Mouse (Mus musculus) lung, adult 2 months (tissue): ENCODE data around the gene Bbx. TPM values are rescaled to one million over a fixed set of nuclear protein-coding genes. Genes with fewer than 3 reads are reported as not detected.
A peak's percentile ranks its signal among the peaks of the same experiment; 100 is the strongest.

Experiments used
- DNase-seq: peaks from one replicate; pipeline ENCODE4 v3.0.0; 2022
- H3K4me1 ChIP-seq: fragments of 200-500 bp; 2 replicates; pipeline ENCODE4 v1.6.1; 2011; ENCODE audit warnings: low read length; ENCODE audit not compliant: control insufficient read depth, insufficient read depth
- H3K4me3 ChIP-seq: fragments of 200-500 bp; replicated peaks from 2 replicates; pipeline ENCODE3; 2011; ENCODE audit warnings: low read depth, mild to moderate bottlenecking, control low read depth, low read length; ENCODE audit errors: extremely low read depth
- CTCF ChIP-seq: fragments of 200-500 bp; IDR thresholded peaks from 2 replicates; pipeline ENCODE4 v1.5.1; 2011; ENCODE audit warnings: mild to moderate bottlenecking, low read length, control low read depth; ENCODE audit not compliant: insufficient read depth
- POLR2A ChIP-seq: fragments of 200-500 bp; IDR thresholded peaks from 2 replicates; pipeline ENCODE4 v1.6.1; 2011; ENCODE audit warnings: low read depth, mild to moderate bottlenecking, control low read depth, low read length, borderline replicate concordance; ENCODE audit errors: extremely low read depth
- WGBS: fragments of 180-500 bp; shearing (Covaris S2); methylation state at CpG from one replicate; pipeline ENCODE4 v1.1.7; 2018; 5-methylcytosine and 5-hydroxymethylcytosine counted together
- polyA plus RNA-seq: library from polyadenylated mRNA; depleted of rRNA; stranded (reverse); fragments of >200 nt; gene quantifications from 2 replicates; pipeline ENCODE4 v1.2.3, GENCODE M21; 2012

Gene Bbx
- polyA plus RNA-seq, 1 experiment: 6.8 TPM

DNA sequence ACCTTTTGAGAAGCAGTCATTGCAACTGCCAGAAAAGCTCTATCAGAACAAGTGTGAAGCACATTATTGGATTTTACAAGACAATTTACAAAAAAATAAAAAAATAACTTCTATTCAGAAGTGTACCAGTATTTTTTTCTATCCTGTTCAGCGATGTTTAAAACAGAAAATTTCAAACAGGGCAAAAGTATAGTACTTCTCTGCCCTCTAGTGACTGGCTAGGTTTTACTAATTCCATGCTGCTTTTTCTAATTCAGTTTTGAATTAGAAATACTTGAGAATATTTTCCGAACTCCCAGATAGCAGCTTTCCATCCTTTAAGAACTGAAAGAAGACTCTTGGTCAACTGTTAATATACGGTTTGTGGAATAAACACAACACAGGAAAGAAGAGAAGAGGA, 110.8 kb downstream of the Bbx start:
- 57% methylated on average over 3 of the region's 3 CpGs for WGBS
- TF ChIP-seq POLR2A: no peak
- no peak for TF ChIP-seq CTCF
- H3K4me3 ChIP-seq: no peak overlapping the region
- no peaks in the 10 kb centered on the region; the same call in 1 of the 2 replicates for H3K4me1 ChIP-seq
- DNase-seq: no peak

DNA sequence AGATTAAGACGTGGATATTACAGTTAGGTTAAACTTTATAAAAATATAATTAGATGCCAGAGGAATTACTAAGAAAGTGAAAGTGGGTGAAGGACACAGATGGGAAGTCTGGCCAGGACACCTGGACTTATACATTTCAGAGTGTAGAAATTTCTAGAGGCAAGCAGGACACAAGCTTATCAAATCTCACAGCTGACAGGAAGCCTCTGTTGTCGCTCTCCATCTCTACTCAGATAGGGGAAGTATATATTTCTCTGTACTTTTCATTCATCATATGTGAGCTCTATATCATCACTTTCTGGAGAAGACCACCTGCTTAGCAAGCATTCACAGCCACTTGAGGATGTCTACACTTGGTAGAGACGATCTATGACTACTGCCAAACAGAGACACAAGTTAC, 113.9 kb downstream of the Bbx start:
- no peak for DNase-seq
- 63% methylated on average over 3 of the region's 3 CpGs for WGBS
- no peak for TF ChIP-seq CTCF
- TF ChIP-seq POLR2A: no peak
- no peak overlapping the region for H3K4me3 ChIP-seq
- H3K4me1 ChIP-seq: no peaks in the 10 kb centered on the region; the same call in 1 of the 2 replicates

DNA sequence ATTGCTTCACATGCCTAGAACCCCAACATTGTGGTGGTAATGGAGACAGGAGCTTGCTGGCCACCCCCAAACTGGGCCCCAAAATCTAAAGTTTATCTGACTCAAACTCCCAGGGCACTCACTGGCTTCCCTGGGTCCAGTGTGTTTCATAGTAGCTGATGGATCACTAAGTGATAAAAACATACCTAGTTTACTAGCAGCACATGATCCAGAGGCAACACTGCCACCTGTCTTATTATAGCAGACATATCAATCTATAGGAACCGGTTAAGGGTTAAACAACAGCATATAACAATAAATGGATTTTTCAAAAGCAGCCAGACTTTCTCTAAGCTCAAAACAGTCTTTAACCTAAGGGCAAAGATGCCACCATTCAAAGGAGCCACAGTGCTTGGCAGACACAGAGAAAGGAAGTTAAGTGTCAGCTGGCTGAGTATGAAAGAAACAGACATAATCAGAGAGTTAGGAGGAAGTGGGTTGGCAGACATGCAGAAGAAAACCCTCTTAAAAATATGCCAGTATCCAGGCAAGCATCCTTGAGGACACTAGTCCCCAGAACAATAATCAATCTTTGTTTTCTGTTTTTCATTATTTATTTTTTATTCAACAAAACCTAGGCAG, 116.7 kb downstream of the Bbx start:
- TF ChIP-seq POLR2A (no peak), CTCF (no peak)
- Histone ChIP-seq H3K4me3 (no peak overlapping the region), H3K4me1 (no peaks in the 10 kb centered on the region; the same call in 1 of the 2 replicates)
- no peak for DNase-seq
- WGBS: 68% methylated on average over 1 of the region's 1 CpGs

DNA sequence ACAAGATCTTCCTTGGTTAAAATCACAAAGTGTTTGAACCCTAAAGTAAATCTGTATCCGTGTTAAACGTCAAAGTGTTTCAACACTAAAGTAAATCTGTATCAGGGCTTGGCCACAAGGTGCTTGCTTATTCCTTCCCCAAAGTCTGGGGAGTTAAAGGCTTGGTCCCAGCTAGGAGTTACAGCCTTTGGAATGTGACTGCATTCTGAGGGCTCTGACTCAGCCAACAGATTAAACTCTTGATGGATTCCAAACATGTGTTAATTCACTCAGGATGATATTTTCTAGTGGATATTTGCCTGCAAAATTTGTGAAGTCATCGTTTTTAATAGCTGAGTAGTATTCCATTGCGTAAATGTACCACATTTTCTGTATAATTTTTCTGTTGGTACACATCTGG, 120.6 kb downstream of the Bbx start:
- DNase-seq: no peak
- Histone ChIP-seq H3K4me3 (no peak overlapping the region), H3K4me1 (peaks cover 3% of the 10 kb centered on the region)
- 72% methylated on average over 4 of the region's 4 CpGs for WGBS
- TF ChIP-seq POLR2A (no peak), CTCF (no peak)

DNA sequence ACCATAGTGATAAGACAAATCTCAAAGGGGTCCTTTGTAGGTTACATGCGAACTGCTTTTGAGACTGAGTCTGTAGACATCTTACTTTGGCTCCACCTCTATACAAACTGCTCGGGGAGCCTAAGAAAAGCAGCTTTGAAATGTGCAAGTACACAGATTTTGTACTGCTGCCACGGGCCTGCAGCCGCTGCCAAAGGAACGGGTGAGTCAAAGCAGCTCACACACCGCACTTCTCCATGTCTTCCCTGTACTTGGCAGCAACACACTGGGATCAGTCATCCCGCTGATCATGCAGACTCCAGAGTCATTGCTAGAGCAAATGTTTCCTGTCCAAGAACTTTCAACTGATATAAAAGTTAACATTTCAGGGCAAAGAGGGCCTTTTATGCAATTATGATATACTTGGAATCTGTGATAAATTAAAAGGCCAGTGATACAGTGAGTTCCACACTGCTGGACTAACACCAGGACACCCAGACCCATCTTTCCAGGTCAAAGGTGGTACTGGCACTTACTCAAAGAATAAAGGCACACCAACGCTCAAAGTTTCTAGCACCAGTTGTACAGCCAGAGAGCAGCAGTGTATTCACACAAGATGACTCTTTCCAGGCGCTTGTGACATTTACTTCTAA, 122.7 kb downstream of the Bbx start:
- peak; percentile 29 for DNase-seq
- 55% methylated on average over 9 of the region's 9 CpGs for WGBS
- TF ChIP-seq POLR2A: no peak
- no peak for TF ChIP-seq CTCF
- Histone ChIP-seq H3K4me3 (no peak overlapping the region), H3K4me1 (peaks cover 3% of the 10 kb centered on the region)

DNA sequence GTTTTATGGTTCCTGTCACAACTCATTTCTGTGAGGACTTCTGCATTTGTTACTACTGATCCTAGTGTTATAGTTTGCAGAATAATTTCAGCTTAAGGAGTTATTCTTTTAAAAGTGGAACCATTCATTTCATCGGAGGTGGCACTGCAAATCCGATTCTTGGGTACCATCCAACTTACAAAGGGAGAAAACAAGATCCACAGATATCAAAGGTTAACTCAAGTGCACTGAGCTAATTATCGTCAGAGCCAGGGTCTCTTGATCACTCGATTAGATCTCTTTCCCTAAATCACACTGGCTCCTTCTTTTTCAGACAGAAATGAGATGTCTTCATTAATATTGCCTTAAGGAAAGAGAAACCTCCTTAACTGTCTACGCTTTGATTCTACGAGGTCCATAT, 123.9 kb downstream of the Bbx start:
- DNase-seq: no peak
- TF ChIP-seq POLR2A (no peak), CTCF (no peak)
- 72% methylated on average over 6 of the region's 6 CpGs for WGBS
- no peak overlapping the region for H3K4me3 ChIP-seq
- peaks cover 3% of the 10 kb centered on the region for H3K4me1 ChIP-seq

DNA sequence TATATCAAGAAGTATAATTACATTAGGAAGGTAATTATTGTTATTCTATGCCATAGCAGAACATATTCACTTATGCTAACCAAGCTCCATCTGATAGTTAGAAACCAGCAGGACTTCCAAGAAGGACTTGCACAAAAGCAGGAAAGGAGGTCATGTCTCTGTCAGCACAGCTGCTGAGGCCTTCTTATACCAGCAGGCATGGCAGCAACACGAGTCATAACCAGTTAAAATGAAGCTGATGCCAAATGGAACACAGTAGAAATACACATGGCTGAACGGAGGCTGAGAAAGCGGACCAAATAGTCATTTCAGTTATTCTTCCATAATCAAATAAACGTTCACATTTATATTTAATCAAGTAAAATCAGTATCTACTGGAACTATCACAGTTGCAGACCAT, 125.0 kb downstream of the Bbx start:
- no peak for DNase-seq
- TF ChIP-seq CTCF (no peak), POLR2A (no peak)
- no peak overlapping the region for H3K4me3 ChIP-seq
- 77% methylated on average over 4 of the region's 4 CpGs for WGBS
- H3K4me1 ChIP-seq: peaks cover 3% of the 10 kb centered on the region

DNA sequence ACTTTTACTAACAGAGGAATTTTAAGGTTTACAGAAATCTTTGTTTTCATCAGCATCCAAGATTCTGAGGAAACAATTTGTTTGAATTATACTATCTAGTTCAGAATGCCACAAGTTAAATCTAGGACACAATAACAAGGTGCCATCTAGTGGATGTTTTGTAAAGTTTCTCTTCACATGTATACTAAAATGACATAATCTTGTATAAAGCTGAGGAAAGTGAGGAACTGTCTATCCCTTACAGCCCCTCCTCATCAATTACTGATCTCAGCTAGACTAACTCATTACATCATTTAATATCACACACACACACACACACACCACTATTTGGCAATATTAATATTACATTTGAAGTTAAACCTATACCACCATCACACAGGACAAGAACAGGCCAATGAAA, 125.5 kb downstream of the Bbx start:
- no peak for TF ChIP-seq POLR2A
- TF ChIP-seq CTCF: peak; percentile 2; the same call in 1 of the 2 replicates
- H3K4me3 ChIP-seq: no peak overlapping the region
- DNase-seq: no peak
- peaks cover 3% of the 10 kb centered on the region for H3K4me1 ChIP-seq

DNA sequence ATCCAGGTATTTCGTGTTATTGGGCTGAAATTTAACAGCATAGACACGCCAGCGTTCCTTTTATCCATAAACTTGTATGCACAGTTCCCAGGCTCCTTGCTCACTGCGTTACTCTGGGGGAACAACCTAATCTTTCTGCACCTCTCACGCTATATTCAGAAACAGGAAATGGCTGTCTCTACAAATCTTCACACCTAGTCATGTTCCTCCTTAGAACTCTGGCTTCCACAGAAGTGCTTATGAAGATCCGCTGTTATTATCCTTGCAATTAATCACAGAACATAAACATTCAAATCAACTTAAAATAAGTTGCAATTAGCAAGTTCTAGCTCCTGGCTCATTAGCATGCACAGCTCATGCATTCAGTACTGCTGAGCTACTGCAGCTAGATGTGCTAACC, 127.0 kb downstream of the Bbx start:
- Histone ChIP-seq H3K4me3 (no peak overlapping the region), H3K4me1 (peaks cover 3% of the 10 kb centered on the region)
- DNase-seq: no peak
- WGBS: 72% methylated on average over 6 of the region's 6 CpGs
- TF ChIP-seq POLR2A (no peak), CTCF (no peak)

DNA sequence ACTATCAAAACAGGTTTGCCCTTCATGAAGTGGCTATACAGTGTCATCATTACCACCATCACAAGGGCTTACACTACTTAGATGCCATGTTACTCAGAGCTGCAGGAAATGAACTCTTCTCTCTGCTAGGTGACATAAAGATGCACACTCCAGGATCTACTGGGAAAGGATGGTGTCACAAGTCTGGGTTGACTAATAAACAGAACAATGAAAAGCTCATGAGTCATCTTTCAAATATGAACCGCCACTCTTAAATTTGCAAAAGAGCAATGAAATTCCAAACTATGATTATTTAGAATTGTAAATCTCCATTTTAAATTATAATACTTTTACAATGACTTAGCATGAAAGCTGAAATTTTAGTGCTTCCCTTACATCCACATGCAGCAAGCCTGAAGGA, 129.6 kb downstream of the Bbx start:
- TF ChIP-seq POLR2A: no peak
- no peak for TF ChIP-seq CTCF
- DNase-seq: no peak
- Histone ChIP-seq H3K4me1 (no peaks in the 10 kb centered on the region), H3K4me3 (no peak overlapping the region)
- WGBS: 92% methylated on average over 1 of the region's 1 CpGs
